Mouse (Mus musculus) mouse embryonic stem cell (cell line): ENCODE data around the gene Setd2.

Source experiments
- in situ Hi-C, 2 experiments: fragments of 300-500 bp; cut with MboI; formaldehyde crosslinking; loops; 1 replicate in 1 of 2; 3 replicates in 1 of 2; pipeline ENCODE4 v1.14.3; 2019 to 2020; ENCODE audit warnings: low sequenced_read_pairs in 2 of 2, low pct_unique_long_range_greater_than_20kb in 1 of 2, mixed read lengths in 1 of 2; ENCODE audit not compliant: unreplicated experiment in 1 of 2

The Setd2 gene

GRCm38 (mm10) chr9:110532538-110533291, at the start of gene Setd2:
TSS of gene Setd2 (plus strand) at chr9:110532597.
- in situ Hi-C loops, result no loop called here

- in situ Hi-C loops, result no loop called here
Observed at GRCm38 (mm10) chr9:110488841-110489240, 43.6 kb upstream of the Setd2 start.

GRCm38 (mm10) chr9:110490913-110491312, 41.5 kb upstream of the Setd2 start:
- in situ Hi-C loops, result no loop called here

GRCm38 (mm10) chr9:110525737-110526136, 6.7 kb upstream of the Setd2 start:
- in situ Hi-C loops, result no loop called here

GRCm38 (mm10) chr9:110529002-110529737, 3.2 kb upstream of the Setd2 start:
- in situ Hi-C loops, result no loop called here

GRCm38 (mm10) chr9:110530650-110531049, 1.7 kb upstream of the Setd2 start:
- in situ Hi-C loops, result no loop called here

- in situ Hi-C loops, result no loop called here
Observed at GRCm38 (mm10) chr9:110531151-110531791, 1.1 kb upstream of the Setd2 start.

GRCm38 (mm10) chr9:110531914-110532489, 395 bp upstream of the Setd2 start:
- in situ Hi-C loops, result no loop called here

- in situ Hi-C loops, result no loop called here
Observed at GRCm38 (mm10) chr9:110533645-110534044, 1.2 kb downstream of the Setd2 start.

- in situ Hi-C loops, result no loop called here
Observed at GRCm38 (mm10) chr9:110535114-110535513, 2.7 kb downstream of the Setd2 start.

- in situ Hi-C loops, result no loop called here
Observed at GRCm38 (mm10) chr9:110536636-110537035, 4.2 kb downstream of the Setd2 start.

- in situ Hi-C loops, result no loop called here
Observed at GRCm38 (mm10) chr9:110538511-110538910, 6.1 kb downstream of the Setd2 start.

- in situ Hi-C loops, result no loop called here
Observed at GRCm38 (mm10) chr9:110541988-110542387, 9.6 kb downstream of the Setd2 start.

GRCm38 (mm10) chr9:110548261-110548660, 15.9 kb downstream of the Setd2 start:
- in situ Hi-C loops, result no loop called here

GRCm38 (mm10) chr9:110568309-110568708, 35.9 kb downstream of the Setd2 start:
- in situ Hi-C loops, result no loop called here

GRCm38 (mm10) chr9:110582161-110582560, 49.8 kb downstream of the Setd2 start:
- in situ Hi-C loops, result no loop called here

GRCm38 (mm10) chr9:110583521-110583920, 51.1 kb downstream of the Setd2 start:
- in situ Hi-C loops, result no loop called here

- in situ Hi-C loops, result no loop called here
Observed at GRCm38 (mm10) chr9:110611471-110611870, 79.1 kb downstream of the Setd2 start.

GRCm38 (mm10) chr9:110617081-110617480, 84.7 kb downstream of the Setd2 start:
- in situ Hi-C loops, result no loop called here
